Mouse (Mus musculus): Measurements from ENCODE around the gene Lnp1. TPM values are rescaled to one million over a fixed set of nuclear protein-coding genes. Genes with fewer than 3 reads are reported as not detected.
"Not testable (repeated sequence)": the region's sequence is repeated elsewhere in the genome, so short reads cannot be mapped to it uniquely, and the experiment has no call there.

The Lnp1 gene
- not detected in 2 replicates for total RNA-seq (2014; fragmentation: Nextera tagmentation)
- total RNA-seq (2017), result not detected in 2 replicates

DNA sequence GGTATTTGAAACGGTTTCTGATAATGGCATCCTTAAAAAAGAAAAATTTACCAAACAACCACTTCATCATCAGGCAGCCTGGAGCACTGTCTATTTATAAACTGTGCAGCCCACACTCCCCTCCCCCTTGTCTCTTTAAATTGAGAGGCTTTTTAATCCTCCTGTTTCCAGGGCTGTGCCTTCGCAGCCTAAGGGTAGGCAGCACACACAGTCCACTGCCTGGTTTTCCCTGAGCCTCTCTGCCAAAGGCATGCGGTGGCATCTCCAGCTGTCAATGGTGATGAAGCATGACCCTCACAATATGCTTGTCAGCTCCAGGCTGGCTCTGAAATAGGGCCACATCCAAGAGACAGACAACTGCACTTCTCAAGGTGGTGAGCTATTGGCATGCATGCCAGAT is at the start of gene Lnp1:
TSS of gene Lnp1 (minus strand) at position 39 of the 400 bp plus-strand sequence.
- ATAC-seq (replicated peaks; ENCODE audit: low FRiP score, low TSS enrichment, poor library complexity, severe bottlenecking), result no peak

DNA sequence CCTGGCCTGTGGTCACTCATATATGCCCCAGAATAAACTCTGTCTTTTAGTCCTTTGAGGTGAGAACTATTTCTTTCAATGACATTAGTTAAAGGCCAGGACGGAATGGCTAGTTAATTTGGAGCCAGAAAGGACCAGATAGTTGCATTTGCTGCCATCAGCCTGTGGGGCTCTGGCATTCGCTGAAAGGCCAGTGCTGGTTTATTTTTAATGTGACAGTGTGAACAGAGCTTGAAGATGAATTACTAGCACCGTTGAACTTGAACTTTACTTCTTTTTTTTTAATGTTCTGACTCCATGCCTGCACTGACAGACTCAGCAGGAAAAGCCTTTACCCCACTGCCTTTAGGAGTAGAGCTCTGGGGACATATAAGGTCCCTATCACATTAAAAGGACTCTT is 46.8 kb upstream of the Lnp1 start:
- ATAC-seq (replicated peaks; ENCODE audit: low FRiP score, low TSS enrichment, poor library complexity, severe bottlenecking), result no peak

DNA sequence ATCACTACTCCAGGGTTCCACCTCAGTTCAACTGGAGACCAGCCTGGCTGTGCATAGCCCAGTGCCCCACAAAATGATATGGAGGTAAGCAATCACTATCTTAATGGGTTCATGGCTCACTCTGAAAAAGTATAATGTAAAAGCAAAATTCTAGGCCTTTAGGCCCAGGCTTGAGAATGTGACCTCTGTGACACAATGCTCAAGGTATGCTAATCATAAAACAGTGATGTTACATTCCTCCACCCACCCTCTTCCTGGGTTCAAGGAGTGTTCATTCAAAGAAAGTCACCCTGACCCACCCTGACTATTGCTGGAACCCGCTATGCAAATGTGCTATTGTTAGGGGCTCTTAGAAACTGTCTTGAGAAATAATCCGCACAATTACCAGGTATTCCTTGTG is 30.4 kb upstream of the Lnp1 start:
- not testable (repeated sequence) for ATAC-seq (replicated peaks; ENCODE audit: low FRiP score, low TSS enrichment, poor library complexity, severe bottlenecking)

DNA sequence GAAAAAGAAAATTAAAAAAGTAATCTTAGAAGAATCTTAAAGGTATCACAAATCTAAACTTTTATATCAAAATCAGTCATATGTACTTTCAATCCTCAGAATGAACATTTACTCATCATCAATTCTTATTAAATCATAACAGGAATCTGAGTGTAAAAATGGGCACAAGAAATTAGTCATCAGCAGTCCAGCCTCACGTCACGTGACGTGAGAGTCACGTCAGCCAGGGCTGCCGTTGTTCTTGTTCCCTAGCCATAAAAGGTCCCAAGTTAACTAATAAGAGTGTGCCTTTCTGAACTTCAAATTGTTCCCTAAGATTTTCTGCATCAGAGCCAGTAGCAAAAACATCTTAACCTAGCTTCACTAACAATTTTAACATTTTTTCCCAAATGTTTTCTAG is 21.2 kb upstream of the Lnp1 start:
- no peak for ATAC-seq (replicated peaks; ENCODE audit: low FRiP score, low TSS enrichment, poor library complexity, severe bottlenecking)

DNA sequence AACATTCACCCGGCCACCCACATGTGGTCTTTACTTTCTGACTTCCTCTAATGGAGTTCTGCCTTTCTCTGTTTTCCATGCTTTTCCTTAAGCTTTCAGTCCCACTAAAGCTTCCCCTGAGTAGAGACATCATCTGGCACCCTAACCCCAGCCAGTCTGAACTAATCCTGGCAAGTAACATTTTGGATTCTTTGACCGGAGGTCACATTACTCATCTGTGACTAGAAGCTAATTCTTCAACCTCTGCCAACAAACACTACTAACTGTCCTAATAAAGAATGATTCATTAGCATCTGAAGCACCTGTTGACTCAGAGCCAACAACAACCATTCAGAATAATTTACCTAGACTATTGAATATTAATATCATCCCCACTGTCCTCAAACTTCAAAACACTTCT is 14.5 kb upstream of the Lnp1 start:
- ATAC-seq (replicated peaks; ENCODE audit: low FRiP score, low TSS enrichment, poor library complexity, severe bottlenecking), result no peak

DNA sequence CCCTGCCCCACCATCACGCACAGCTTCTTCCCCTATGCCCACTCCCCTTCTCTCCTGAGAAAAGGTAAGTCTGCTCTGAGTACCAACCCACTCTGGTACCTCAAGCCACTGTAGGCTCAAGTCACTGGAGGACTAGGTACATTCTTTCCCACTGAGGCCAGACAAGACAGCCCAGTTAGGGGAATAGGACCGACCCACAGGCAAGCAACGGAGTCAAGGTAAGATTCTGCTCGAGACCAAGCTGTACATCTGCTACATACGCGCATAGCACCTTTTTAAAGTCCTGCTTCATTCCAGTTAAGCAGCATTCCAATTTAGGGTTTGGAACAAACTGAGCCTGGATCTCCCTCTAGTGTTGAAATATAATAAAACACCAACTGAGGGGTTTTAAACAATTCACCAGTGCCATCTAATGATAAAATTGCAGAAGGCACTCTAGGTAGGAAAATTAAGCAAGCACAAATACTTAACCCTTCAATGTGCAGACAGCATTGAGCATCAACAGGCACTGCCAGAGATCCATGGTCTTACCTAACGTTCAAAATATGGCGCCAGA is 7.7 kb downstream of the Lnp1 start:
- ATAC-seq (replicated peaks; ENCODE audit: low FRiP score, low TSS enrichment, poor library complexity, severe bottlenecking), result peak; percentile 91

DNA sequence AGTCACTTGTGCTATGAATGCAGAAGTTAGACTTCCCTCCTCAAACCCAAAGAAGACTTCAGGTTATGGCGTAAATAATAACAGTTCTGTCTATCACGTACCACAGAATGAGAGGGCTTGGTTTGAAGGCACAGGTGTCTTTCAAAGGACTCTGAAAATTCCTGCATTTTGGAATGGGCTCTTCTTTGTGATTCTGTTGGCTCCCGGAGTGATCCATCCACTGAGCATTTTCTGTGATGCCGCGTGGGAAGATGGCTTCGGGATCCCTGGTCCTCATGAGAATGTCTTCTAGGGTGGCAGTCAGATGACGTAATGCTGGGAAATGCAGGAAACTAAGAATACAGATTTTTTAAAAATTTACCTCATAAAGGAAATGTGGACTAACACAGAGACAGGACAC is 10.6 kb downstream of the Lnp1 start:
- ATAC-seq (replicated peaks; ENCODE audit: low FRiP score, low TSS enrichment, poor library complexity, severe bottlenecking), result no peak

DNA sequence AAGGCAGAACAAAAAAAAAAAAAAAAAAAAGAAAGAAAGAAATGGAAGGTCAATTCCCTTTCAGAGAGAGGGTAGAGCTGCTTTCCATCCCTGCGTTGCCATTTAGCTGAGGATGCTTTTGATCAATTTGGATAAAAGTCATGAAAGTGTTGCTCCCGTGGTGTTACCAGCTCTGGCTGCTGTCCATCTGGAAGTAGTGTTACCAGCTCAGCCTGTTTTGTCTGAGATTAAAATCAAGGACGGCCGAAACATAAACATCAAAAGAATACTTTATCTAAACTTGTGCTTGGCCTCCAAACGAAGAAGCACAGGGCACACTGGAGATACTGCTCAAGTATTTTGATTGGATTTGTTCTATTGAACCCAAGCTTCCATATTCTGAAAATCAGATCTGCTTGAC is 18.9 kb downstream of the Lnp1 start:
- ATAC-seq (replicated peaks; ENCODE audit: low FRiP score, low TSS enrichment, poor library complexity, severe bottlenecking), result no peak

DNA sequence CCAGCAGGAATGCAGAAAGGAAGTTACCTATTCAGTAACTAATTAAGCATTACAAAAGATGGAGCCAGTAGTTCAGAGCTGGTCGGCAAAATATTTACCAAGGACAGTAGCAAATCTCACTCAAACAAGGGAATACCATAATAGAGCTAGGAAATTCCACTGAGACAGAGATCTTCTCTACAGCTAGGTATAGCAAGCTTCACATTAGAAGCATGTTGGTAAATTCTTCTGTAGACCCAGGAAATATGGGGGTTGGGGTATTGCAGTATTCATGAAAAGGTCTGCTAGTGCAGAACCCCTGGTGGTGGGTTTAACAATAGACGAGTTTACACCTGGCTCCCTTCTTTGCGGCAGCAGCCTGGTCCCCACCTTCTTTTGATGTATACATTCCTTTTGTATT is 25.7 kb downstream of the Lnp1 start:
- not testable (repeated sequence) for ATAC-seq (replicated peaks; ENCODE audit: low FRiP score, low TSS enrichment, poor library complexity, severe bottlenecking)

DNA sequence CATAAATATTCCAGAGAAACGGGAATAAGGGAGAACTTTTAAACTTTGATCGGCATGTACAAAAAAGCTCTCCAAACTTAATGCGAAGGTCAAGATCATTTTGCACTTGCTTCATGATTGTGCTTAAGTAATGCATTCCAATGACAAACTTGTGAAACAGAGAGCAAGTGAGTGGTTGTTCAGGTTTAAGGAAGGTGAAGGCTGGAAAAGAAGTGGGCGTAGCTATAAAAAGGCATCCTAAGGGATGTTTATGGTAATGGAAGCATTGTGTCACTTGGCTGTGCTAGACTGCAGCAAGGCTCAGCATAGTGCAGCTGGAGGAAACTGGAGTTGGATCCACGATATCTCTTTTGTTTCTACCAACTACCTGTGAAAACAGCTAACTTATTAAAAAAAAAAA is 36.3 kb downstream of the Lnp1 start:
- no peak for ATAC-seq (replicated peaks; ENCODE audit: low FRiP score, low TSS enrichment, poor library complexity, severe bottlenecking)

DNA sequence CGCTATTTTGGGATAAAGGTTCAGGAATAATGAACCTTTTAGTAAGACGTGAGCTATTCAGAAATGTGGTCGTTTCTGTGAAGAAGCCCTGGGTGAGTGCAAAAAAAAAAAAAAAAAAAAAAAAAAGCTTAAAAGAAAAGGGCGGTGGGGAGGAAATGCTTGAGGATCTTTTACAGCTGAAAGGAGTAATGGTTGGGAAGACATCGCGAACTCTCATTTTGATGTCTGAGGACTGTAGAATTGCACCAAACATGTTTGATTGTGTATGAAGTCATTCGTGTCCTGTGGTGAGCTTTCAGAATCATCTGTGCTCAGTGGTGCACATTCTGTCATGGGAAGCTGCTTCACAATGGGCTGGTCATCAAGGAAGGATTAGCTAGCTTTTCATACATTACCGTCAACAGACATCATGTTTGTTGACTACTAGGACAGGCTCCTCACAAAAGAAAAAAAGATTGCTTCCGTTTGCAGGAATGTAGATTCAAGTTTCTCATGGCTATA is 41.2 kb downstream of the Lnp1 start:
- ATAC-seq (replicated peaks; ENCODE audit: low FRiP score, low TSS enrichment, poor library complexity, severe bottlenecking), result no peak

DNA sequence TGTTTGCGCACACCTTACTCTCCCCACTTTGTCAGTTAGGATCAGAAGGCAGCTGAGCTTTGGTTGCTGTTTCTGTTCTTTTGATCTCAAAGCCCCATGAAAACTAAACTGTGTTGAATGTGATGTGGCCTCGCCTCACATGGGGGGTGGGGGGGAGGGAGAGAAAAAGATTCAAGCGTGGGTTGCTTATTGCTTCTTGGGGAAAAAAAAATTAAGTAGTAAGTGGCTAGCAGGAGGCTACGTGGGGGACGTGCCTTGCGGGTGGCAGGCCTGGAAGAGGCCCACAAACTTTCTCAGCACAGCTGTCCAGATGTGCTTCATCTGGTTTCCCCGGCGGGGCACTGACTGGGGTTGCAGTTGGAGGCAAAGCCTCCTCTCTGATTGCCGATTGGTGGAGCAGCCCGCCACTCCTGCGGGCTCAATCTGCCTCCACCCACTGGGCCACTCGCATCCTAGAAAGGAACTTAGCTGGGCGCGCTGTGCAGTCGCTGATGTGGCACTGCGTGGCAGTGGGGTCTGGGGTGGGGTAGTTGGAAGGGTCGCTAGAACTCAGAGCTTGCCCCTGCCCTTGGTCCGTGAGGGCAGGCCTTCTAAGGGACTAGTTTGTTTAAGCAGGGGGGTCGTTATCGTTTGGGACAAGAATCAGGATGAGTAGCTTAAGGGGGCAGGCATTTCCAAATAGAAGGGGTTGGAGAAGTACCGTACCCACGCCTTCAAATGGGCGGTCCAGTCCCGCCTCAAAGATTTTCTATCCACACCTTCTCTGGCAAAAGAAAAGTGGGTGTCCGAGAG is 41.8 kb downstream of the Lnp1 start, which contains the start of gene Tmem45a:
TSS of gene Tmem45a (minus strand) at position 343 of the 792 bp plus-strand sequence.
- ATAC-seq (replicated peaks; ENCODE audit: low FRiP score, low TSS enrichment, poor library complexity, severe bottlenecking), result peak; percentile 99

DNA sequence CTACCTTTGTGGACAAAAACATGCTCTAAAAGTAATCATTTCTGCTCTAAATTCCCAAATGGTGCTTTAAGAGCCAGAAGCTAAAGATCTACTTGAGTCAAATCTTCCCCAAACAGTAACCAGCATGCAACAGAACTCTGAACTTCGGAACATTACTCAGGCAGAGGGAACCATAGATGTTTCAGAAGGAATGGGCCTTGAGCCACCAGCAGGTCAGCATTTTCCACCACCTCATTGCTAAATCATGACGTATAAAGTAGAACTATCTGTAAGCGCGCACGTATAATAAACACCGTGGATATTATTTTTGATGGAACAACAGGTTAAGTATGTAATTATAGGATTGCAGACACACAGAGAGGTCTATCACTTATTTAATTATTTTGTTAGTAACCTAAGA is 43.0 kb downstream of the Lnp1 start:
- no peak for ATAC-seq (replicated peaks; ENCODE audit: low FRiP score, low TSS enrichment, poor library complexity, severe bottlenecking)

DNA sequence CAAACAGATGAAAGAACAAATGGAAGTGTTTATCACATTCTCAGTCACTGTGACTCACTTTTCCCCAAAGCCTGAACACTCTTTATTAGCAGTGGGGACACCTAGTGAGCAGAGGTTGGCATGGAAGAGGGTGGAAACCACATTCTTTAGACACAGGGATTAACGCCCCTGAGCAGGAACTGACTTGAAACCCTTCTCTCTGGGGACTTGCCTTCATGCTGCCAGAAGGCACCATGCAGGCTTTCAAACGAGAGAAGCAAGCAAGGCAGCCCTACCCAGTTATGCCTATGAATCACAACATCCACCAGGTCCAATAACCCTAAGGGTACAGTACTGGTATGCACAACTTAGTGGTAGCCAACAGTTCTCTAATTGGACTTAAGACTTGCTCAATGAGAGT is 54.5 kb downstream of the Lnp1 start:
- no peak for ATAC-seq (replicated peaks; ENCODE audit: low FRiP score, low TSS enrichment, poor library complexity, severe bottlenecking)

DNA sequence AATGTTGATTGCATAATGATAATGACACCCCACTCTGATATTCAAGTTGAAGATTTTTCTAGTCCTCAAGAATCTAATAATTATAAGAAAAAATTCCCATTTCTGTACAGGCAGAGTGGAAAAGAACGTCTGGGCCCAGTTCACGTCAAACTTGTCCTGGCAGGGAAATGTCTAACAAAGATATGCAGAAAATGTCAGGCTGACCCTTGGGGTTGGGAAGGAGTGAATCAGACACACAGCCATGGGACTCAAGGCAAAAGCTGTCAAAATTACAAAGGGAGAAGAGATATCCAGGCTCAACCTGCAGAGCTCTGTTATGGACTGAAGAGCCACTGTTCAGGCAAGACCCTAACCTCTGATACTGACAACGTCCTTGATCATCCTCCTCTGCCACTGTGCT is 57.4 kb downstream of the Lnp1 start:
- no peak for ATAC-seq (replicated peaks; ENCODE audit: low FRiP score, low TSS enrichment, poor library complexity, severe bottlenecking)

DNA sequence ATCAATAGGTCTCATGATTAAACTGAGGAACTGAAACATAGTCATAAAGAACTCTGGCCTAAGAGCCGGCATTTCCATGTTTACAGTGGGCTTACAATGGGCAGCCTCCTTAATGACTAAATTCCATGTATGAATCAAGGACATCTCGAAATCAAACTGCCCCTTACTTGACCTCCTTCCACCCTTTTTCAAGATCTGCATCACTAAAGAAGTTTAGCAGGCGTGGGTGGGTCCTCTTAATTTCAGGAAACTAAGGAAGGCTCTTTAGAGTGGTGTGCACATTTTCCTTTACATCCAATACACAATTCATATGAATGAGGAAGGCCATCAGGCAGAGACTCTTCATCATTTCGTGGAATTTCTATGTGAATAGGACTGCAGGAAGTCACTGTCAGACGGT is 59.5 kb downstream of the Lnp1 start:
- ATAC-seq (replicated peaks; ENCODE audit: low FRiP score, low TSS enrichment, poor library complexity, severe bottlenecking), result no peak

DNA sequence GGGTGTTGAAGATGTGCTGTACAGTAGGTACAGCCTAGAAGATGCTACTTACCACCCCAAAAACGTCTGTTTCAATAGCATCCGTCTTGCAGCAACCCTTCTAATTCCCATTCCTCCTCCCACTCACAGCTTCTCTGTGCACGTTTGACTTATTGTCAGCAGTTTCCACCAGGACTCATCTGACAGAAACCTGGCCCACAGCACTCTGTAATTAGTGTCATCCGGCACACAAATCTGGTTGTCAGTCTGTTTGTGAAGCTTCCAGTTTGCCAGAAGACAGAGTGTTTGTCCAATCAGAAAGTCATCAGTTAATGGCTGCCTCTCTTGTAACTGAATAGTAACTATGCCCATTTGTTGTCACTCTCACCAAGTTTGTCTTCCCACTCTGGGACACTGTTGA is 60.3 kb downstream of the Lnp1 start:
- no peak for ATAC-seq (replicated peaks; ENCODE audit: low FRiP score, low TSS enrichment, poor library complexity, severe bottlenecking)
